Mouse (Mus musculus) heart, postnatal 10 days (tissue): Measurements from ENCODE around the gene Fam120b. TPM values are rescaled to one million over a fixed set of nuclear protein-coding genes. Genes with fewer than 3 reads are reported as not detected.

ENCODE experiments used
- total RNA-seq, 2 experiments: library from RNA; stranded (reverse); gene quantifications; 2 replicates each; pipeline ENCODE4 v1.2.3; 2021

Fam120b gene
- total RNA-seq, 2 experiments from 2014 or later: 10.8 to 11.5 TPM

Other genes with a start within 250 kb of the Fam120b start
- 1 to 10 TPM; 8.4 to 8.5 TPM for gene Dll1, start 19.3 kb upstream of the Fam120b start, total RNA-seq
- 100 to 1,000 TPM; 138 to 142 TPM for gene Psmb1, start 103.5 kb downstream of the Fam120b start, total RNA-seq
- gene Tbp, start 103.7 kb downstream of the Fam120b start, total RNA-seq: 10 to 100 TPM; 11.6 to 16.9 TPM
- gene Pdcd2, start 131.1 kb downstream of the Fam120b start, total RNA-seq: 10 to 100 TPM; 16.8 to 17.0 TPM
- gene Prdm9, start 168.2 kb downstream of the Fam120b start, total RNA-seq: 1 to 10 TPM; 3.1 to 3.4 TPM